Mouse (Mus musculus): Measurements from ENCODE around the gene Golt1b. TPM values are rescaled to one million over a fixed set of nuclear protein-coding genes. Genes with fewer than 3 reads are reported as not detected.

The Golt1b gene
- polyA plus RNA-seq, 1 experiment from 2014 or later = 30.8 TPM

- H3K4me1 ChIP-seq (replicated peaks; ENCODE audit: control insufficient read depth, insufficient read depth, low read length) = no peaks in the 10 kb centered on the region
- H3K27me3 ChIP-seq (replicated peaks; ENCODE audit: control insufficient read depth, insufficient read depth, low read length) = no peaks in the 10 kb centered on the region
- no peak overlapping the region for H3K4me2 ChIP-seq (replicated peaks; ENCODE audit: low read depth)
- H3K9ac ChIP-seq (ENCODE audit: low read depth, low read length) = no peak overlapping the region
- H3K36me3 ChIP-seq (ENCODE audit: control insufficient read depth, insufficient read depth) = peaks cover 54% of the 10 kb centered on the region
- no peaks in the 10 kb centered on the region for H3K9me3 ChIP-seq (ENCODE audit: control insufficient read depth)
- ATAC-seq = no peak
- WGBS = 83% methylated on average over 8 of the region's 8 CpGs
- no peak overlapping the region for H3K4me3 ChIP-seq (ENCODE audit: low read depth, low read length)
- no peak for TF ChIP-seq CTCF (IDR thresholded peaks at IDR 0.05; ENCODE audit: low read depth)
- no peak overlapping the region for H3K27ac ChIP-seq (ENCODE audit: low read depth, low read length)
Observed at GRCm38 (mm10) chr6:142365742-142366472, 21.1 kb upstream of the Golt1b start.

- ATAC-seq = no peak
- no peak for TF ChIP-seq CTCF (IDR thresholded peaks at IDR 0.05; ENCODE audit: low read depth)
- 91% methylated on average over 10 of the region's 10 CpGs for WGBS
- H3K9ac ChIP-seq (ENCODE audit: low read depth, low read length) = no peak overlapping the region
- no peak overlapping the region for H3K4me3 ChIP-seq (ENCODE audit: low read depth, low read length)
- no peaks in the 10 kb centered on the region for H3K27me3 ChIP-seq (replicated peaks; ENCODE audit: control insufficient read depth, insufficient read depth, low read length)
- peaks cover 50% of the 10 kb centered on the region for H3K36me3 ChIP-seq (ENCODE audit: control insufficient read depth, insufficient read depth)
- no peaks in the 10 kb centered on the region for H3K9me3 ChIP-seq (ENCODE audit: control insufficient read depth)
- no peak overlapping the region for H3K27ac ChIP-seq (ENCODE audit: low read depth, low read length)
- no peaks in the 10 kb centered on the region for H3K4me1 ChIP-seq (replicated peaks; ENCODE audit: control insufficient read depth, insufficient read depth, low read length)
- no peak overlapping the region for H3K4me2 ChIP-seq (replicated peaks; ENCODE audit: low read depth)
Observed at GRCm38 (mm10) chr6:142366473-142367018, 20.5 kb upstream of the Golt1b start.

- WGBS = 87% methylated on average over 3 of the region's 3 CpGs
- Histone ChIP-seq H3K27me3 (replicated peaks; ENCODE audit: control insufficient read depth, insufficient read depth, low read length) (no peaks in the 10 kb centered on the region), H3K9ac (ENCODE audit: low read depth, low read length) (no peak overlapping the region), H3K4me2 (replicated peaks; ENCODE audit: low read depth) (no peak overlapping the region), H3K4me3 (ENCODE audit: low read depth, low read length) (no peak overlapping the region), H3K4me1 (replicated peaks; ENCODE audit: control insufficient read depth, insufficient read depth, low read length) (no peaks in the 10 kb centered on the region), H3K27ac (ENCODE audit: low read depth, low read length) (no peak overlapping the region), H3K36me3 (ENCODE audit: control insufficient read depth, insufficient read depth) (peaks cover 49% of the 10 kb centered on the region), H3K9me3 (ENCODE audit: control insufficient read depth) (no peaks in the 10 kb centered on the region)
- TF ChIP-seq CTCF (IDR thresholded peaks at IDR 0.05; ENCODE audit: low read depth) = no peak
- ATAC-seq = no peak
Observed at GRCm38 (mm10) chr6:142367565-142367964, 19.5 kb upstream of the Golt1b start.

- peaks cover 46% of the 10 kb centered on the region for H3K36me3 ChIP-seq (ENCODE audit: control insufficient read depth, insufficient read depth)
Observed at GRCm38 (mm10) chr6:142369568-142369967, 17.5 kb upstream of the Golt1b start.

GRCm38 (mm10) chr6:142377081-142377480 lies 9.9 kb upstream of the Golt1b start:
- no peaks in the 10 kb centered on the region for H3K9me3 ChIP-seq (ENCODE audit: control insufficient read depth)
- no peak overlapping the region for H3K27ac ChIP-seq (ENCODE audit: low read depth, low read length)
- no peaks in the 10 kb centered on the region for H3K4me1 ChIP-seq (replicated peaks; ENCODE audit: control insufficient read depth, insufficient read depth, low read length)
- ATAC-seq = no peak
- no peak for TF ChIP-seq CTCF (IDR thresholded peaks at IDR 0.05; ENCODE audit: low read depth)
- no peak overlapping the region for H3K4me2 ChIP-seq (replicated peaks; ENCODE audit: low read depth)
- WGBS = 59% methylated on average over 1 of the region's 1 CpGs
- peaks cover 31% of the 10 kb centered on the region for H3K36me3 ChIP-seq (ENCODE audit: control insufficient read depth, insufficient read depth)
- no peak overlapping the region for H3K9ac ChIP-seq (ENCODE audit: low read depth, low read length)
- H3K4me3 ChIP-seq (ENCODE audit: low read depth, low read length) = no peak overlapping the region
- no peaks in the 10 kb centered on the region for H3K27me3 ChIP-seq (replicated peaks; ENCODE audit: control insufficient read depth, insufficient read depth, low read length)

More at GRCm38 (mm10) chr6:142369568-142369967, 17.5 kb upstream of the Golt1b start:
- WGBS = 85% methylated on average over 3 of the region's 3 CpGs
- no peak overlapping the region for H3K27ac ChIP-seq (ENCODE audit: low read depth, low read length)
- no peak overlapping the region for H3K4me3 ChIP-seq (ENCODE audit: low read depth, low read length)
- H3K9me3 ChIP-seq (ENCODE audit: control insufficient read depth) = no peaks in the 10 kb centered on the region
- H3K4me2 ChIP-seq (replicated peaks; ENCODE audit: low read depth) = no peak overlapping the region
- no peaks in the 10 kb centered on the region for H3K27me3 ChIP-seq (replicated peaks; ENCODE audit: control insufficient read depth, insufficient read depth, low read length)
- no peak for ATAC-seq
- H3K9ac ChIP-seq (ENCODE audit: low read depth, low read length) = no peak overlapping the region
- no peak for TF ChIP-seq CTCF (IDR thresholded peaks at IDR 0.05; ENCODE audit: low read depth)
- H3K4me1 ChIP-seq (replicated peaks; ENCODE audit: control insufficient read depth, insufficient read depth, low read length) = no peaks in the 10 kb centered on the region

GRCm38 (mm10) chr6:142378576-142379330 lies 8.3 kb upstream of the Golt1b start:
- no peaks in the 10 kb centered on the region for H3K27me3 ChIP-seq (replicated peaks; ENCODE audit: control insufficient read depth, insufficient read depth, low read length)
- no peak for TF ChIP-seq CTCF (IDR thresholded peaks at IDR 0.05; ENCODE audit: low read depth)
- 87% methylated on average over 8 of the region's 8 CpGs for WGBS

More at GRCm38 (mm10) chr6:142378576-142379330, 8.3 kb upstream of the Golt1b start:
- ATAC-seq = no peak
- no peak overlapping the region for H3K27ac ChIP-seq (ENCODE audit: low read depth, low read length)
- no peak overlapping the region for H3K4me2 ChIP-seq (replicated peaks; ENCODE audit: low read depth)
- no peaks in the 10 kb centered on the region for H3K4me1 ChIP-seq (replicated peaks; ENCODE audit: control insufficient read depth, insufficient read depth, low read length)
- H3K9me3 ChIP-seq (ENCODE audit: control insufficient read depth) = no peaks in the 10 kb centered on the region
- H3K4me3 ChIP-seq (ENCODE audit: low read depth, low read length) = no peak overlapping the region
- H3K36me3 ChIP-seq (ENCODE audit: control insufficient read depth, insufficient read depth) = peaks cover 23% of the 10 kb centered on the region
- no peak overlapping the region for H3K9ac ChIP-seq (ENCODE audit: low read depth, low read length)
